Mouse (Mus musculus): ENCODE measurements at regions not wholly inside any gene's neighbourhood (a gene's known extent, or its start where the extent isn't known, plus 50 kb on each side); places are given as distances from the start of the nearest gene placed in this dataset.

- no peak for DNase-seq (ENCODE audit: low read depth)
Observed at GRCm38 (mm10) chr1:79917426-79918150, 56.6 kb upstream of the Serpine2 start.
